Mouse (Mus musculus) G1E (cell line): ENCODE results near the gene 1700010B08Rik.

ENCODE experiments used
- CTCF ChIP-seq: IDR thresholded peaks from 2 replicates; pipeline ENCODE4 v1.5.1; 2012; ENCODE audit warnings: low read depth, low read length, inconsistent platforms, mixed read lengths
- GATA1 ChIP-seq: IDR thresholded peaks from 2 replicates; pipeline ENCODE4 v1.6.1; 2012; ENCODE audit warnings: borderline replicate concordance, low read length, inconsistent platforms, mixed read lengths
- POLR2AphosphoS5 ChIP-seq: IDR thresholded peaks from 2 replicates; pipeline ENCODE4 v1.6.1; 2012; ENCODE audit warnings: low read depth, low read length, inconsistent platforms; ENCODE audit not compliant: insufficient replicate concordance
- TAL1 ChIP-seq: conservative IDR thresholded peaks from 2 replicates; pipeline ENCODE4 v1.6.1; 2012; ENCODE audit warnings: low read depth, low read length, inconsistent platforms, mixed read lengths

- TF ChIP-seq CTCF: no peak
- no peak for TF ChIP-seq TAL1
- no peak for TF ChIP-seq POLR2AphosphoS5
- no peak for TF ChIP-seq GATA1
Measured at GRCm38 (mm10) chr2:173722251-173722857, 3.1 kb downstream of the 1700010B08Rik start.
